In genomic region chr12:12318140-12318734, GRCm38 (mm10) we compare ENCODE assay signal across 8 mouse cellular contexts. TPM values are rescaled to one million over a fixed set of nuclear protein-coding genes. Genes with fewer than 3 reads are reported as not detected.
DNase-seq lines count a peak whose midpoint lies in the region; ATAC-seq lines count a peak whose summit lies in the region.

No protein-coding gene starts in this region.

- no peaks in the 10 kb centered on the region for H3K27me3 ChIP-seq in forebrain, embryonic 11.5 days (ENCODE audit: control insufficient read depth, insufficient read depth, low read length)
- no peaks in the 10 kb centered on the region for H3K27me3 ChIP-seq in forebrain, embryonic 10.5 days (ENCODE audit: poor library complexity, severe bottlenecking)
- H3K27me3 ChIP-seq in forebrain, embryonic 15.5 days, result no peaks in the 10 kb centered on the region
- no peaks in the 10 kb centered on the region for H3K27me3 ChIP-seq in midbrain, embryonic 15.5 days (replicated peaks)

- H3K27ac ChIP-seq in forebrain, embryonic 11.5 days (ENCODE audit: low read depth, low read length), result no peak overlapping the region
- no peak overlapping the region for H3K27ac ChIP-seq in forebrain, embryonic 10.5 days
- H3K27ac ChIP-seq in forebrain, embryonic 15.5 days (replicated peaks), result peak overlapping the region; percentile 72
- 0 out of 2 replicates have a peak overlapping the region, but pooled peaks have one; percentile 50 for H3K27ac ChIP-seq in midbrain, embryonic 15.5 days

- WGBS in forebrain, embryonic 11.5 days, result 7% methylated on average over 6 of the region's 6 CpGs
- 6% methylated on average over 6 of the region's 6 CpGs for WGBS in forebrain, embryonic 10.5 days
- WGBS in forebrain, embryonic 15.5 days, result 3% methylated on average over 6 of the region's 6 CpGs
- 4% methylated on average over 6 of the region's 6 CpGs for WGBS in midbrain, embryonic 15.5 days

- H3K4me3 ChIP-seq in forebrain, embryonic 11.5 days (ENCODE audit: low read depth, low read length), result no peak overlapping the region
- no peak overlapping the region for H3K4me3 ChIP-seq in forebrain, embryonic 10.5 days
- no peak overlapping the region for H3K4me3 ChIP-seq in forebrain, embryonic 15.5 days
- no peak overlapping the region for H3K4me3 ChIP-seq in midbrain, embryonic 15.5 days

- H3K9me3 ChIP-seq in forebrain, embryonic 11.5 days (ENCODE audit: control insufficient read depth, low read length), result no peaks in the 10 kb centered on the region
- no peaks in the 10 kb centered on the region; the same call in 1 of the 2 replicates for H3K9me3 ChIP-seq in forebrain, embryonic 10.5 days
- no peaks in the 10 kb centered on the region for H3K9me3 ChIP-seq in forebrain, embryonic 15.5 days
- H3K9me3 ChIP-seq in midbrain, embryonic 15.5 days, result no peaks in the 10 kb centered on the region

- DNase-seq in forebrain, embryonic 11.5 days (ENCODE audit: low spot score), result peak; percentile 39
- no peak for DNase-seq in forebrain, embryonic 10.5 days (ENCODE audit: extremely low spot score, low spot score)
- DNase-seq in thymus, postnatal 0 days (ENCODE audit: low spot score), result peak; percentile 66
- no peak for DNase-seq in thymus, postnatal 4 days
- no peak for DNase-seq in testis, postnatal 14 days (ENCODE audit: low spot score)
- no peak for DNase-seq in spleen, adult 18-20 months

- H3K4me2 ChIP-seq in forebrain, embryonic 11.5 days (ENCODE audit: low read depth, low read length, severe bottlenecking), result no peak overlapping the region
- no peak overlapping the region for H3K4me2 ChIP-seq in forebrain, embryonic 15.5 days (replicated peaks)
- H3K4me2 ChIP-seq in midbrain, embryonic 15.5 days, result no peak overlapping the region

- H3K36me3 ChIP-seq in forebrain, embryonic 11.5 days (ENCODE audit: control insufficient read depth, insufficient read depth, low read length), result no peaks in the 10 kb centered on the region
- H3K36me3 ChIP-seq in forebrain, embryonic 10.5 days (replicated peaks), result no peaks in the 10 kb centered on the region
- H3K36me3 ChIP-seq in forebrain, embryonic 15.5 days, result no peaks in the 10 kb centered on the region
- H3K36me3 ChIP-seq in midbrain, embryonic 15.5 days (replicated peaks), result no peaks in the 10 kb centered on the region

- no peak overlapping the region for H3K9ac ChIP-seq in forebrain, embryonic 11.5 days (ENCODE audit: low read length)
- H3K9ac ChIP-seq in forebrain, embryonic 15.5 days (replicated peaks), result 0 out of 2 replicates have a peak overlapping the region, but pooled peaks have one; percentile 1
- no peak overlapping the region for H3K9ac ChIP-seq in midbrain, embryonic 15.5 days

- ATAC-seq in forebrain, embryonic 11.5 days (replicated peaks; ENCODE audit: low FRiP score), result 0 out of 2 replicates have a peak, but pooled peaks have one; percentile 19
- ATAC-seq in forebrain, embryonic 15.5 days (replicated peaks), result no peak
- no peak; the same call in 1 of the 2 replicates for ATAC-seq in midbrain, embryonic 15.5 days (replicated peaks)

- peaks cover 6% of the 10 kb centered on the region; the same call in 1 of the 2 replicates for H3K4me1 ChIP-seq in forebrain, embryonic 11.5 days (replicated peaks; ENCODE audit: control insufficient read depth, insufficient read depth, low read length)
- H3K4me1 ChIP-seq in forebrain, embryonic 10.5 days, result peaks cover 27% of the 10 kb centered on the region
- H3K4me1 ChIP-seq in forebrain, embryonic 15.5 days, result peaks cover 42% of the 10 kb centered on the region
- H3K4me1 ChIP-seq in midbrain, embryonic 15.5 days, result peaks cover 31% of the 10 kb centered on the region

RNA-seq across cellular contexts. Expression of gene Fam49a, which starts 56.3 kb away (rescaled TPM):
- polyA plus RNA-seq in forebrain, embryonic 11.5 days (2014; fragmentation: Nextera tagmentation; extraction: Ambion mirVana), result 10.7 and 12.9 TPM in 2 replicates
- polyA plus RNA-seq in forebrain, embryonic 10.5 days (2016; fragmentation: Nextera tagmentation; extraction: Ambion mirVana), result 5.3 and 6.3 TPM in 2 replicates
- polyA plus RNA-seq in thymus, postnatal 0 days (2015; fragmentation: Nextera tagmentation; extraction: Ambion mirVana), result 8.2 and 8.7 TPM in 2 replicates
- 139 and 154 TPM in 2 replicates for polyA plus RNA-seq in forebrain, embryonic 15.5 days (2015; fragmentation: Nextera tagmentation; extraction: Ambion mirVana)
- 46.4 and 48.4 TPM in 2 replicates for polyA plus RNA-seq in midbrain, embryonic 15.5 days (2015; fragmentation: Nextera tagmentation; extraction: Ambion mirVana)

Comparison
In these comparisons a context has a peak if more than half of its experiments do, and no peak if none do; other contexts are left out.
1. DNase-seq: peak in forebrain, embryonic 11.5 days (single experiment) and thymus, postnatal 0 days (single experiment); none in forebrain, embryonic 10.5 days (single experiment), thymus, postnatal 4 days (single experiment), testis, postnatal 14 days (single experiment) and spleen, adult 18-20 months (0 of 2).
2. H3K27ac ChIP-seq: peak in forebrain, embryonic 15.5 days (single experiment) and midbrain, embryonic 15.5 days (single experiment); none in forebrain, embryonic 11.5 days (single experiment) and forebrain, embryonic 10.5 days (single experiment).